Mouse (Mus musculus): ENCODE measurements around the gene Rmdn2.

DNA sequence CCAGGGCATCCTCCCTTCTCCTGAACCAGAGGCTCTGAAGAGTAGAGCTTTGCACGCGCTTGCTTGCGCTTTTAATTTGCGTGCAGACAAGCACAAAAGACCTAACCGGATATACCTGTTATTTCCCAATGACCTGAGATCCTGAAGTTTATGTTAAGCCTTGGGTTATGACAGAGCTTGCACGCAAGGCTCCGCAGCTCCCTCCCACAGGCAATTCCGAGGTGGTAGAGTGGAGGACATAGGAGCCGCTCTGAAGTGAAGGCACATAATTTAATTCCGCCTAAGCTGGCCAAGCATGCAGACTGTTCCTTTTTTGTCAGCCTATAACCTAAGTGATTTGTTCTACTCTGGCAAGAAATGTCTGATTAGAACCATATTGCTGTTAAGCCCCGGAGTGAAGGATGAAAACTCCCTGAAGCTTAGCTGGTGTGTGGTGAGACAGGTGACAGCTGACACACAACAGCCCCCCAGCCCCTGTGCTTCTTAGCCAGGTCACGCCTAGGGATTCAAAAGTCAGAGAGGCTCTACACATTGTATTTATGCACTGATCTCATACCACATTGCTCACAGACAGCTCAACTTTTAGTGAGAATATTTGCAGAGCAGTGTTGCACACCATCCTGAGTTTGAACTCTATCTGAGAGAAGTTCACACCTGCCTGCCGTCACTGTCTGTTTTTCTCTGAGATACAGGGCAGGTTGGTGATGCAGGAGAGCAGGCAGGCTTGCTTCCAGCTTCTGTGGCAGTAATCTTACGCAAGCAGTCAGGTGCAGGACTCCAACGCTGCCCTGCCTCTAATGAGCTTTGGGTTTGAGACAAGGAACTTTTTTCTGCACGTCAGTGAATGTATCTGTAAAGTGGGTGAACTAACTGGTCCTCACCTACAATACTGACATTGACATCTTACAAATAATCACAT lies 117.2 kb downstream of the Rmdn2 start:
- TF ChIP-seq CTCF (conservative IDR thresholded peaks at IDR 0.05; ENCODE audit: low read length), result no peak
- TF ChIP-seq NANOG (IDR thresholded peaks at IDR 0.05; ENCODE audit: borderline replicate concordance, low read length), result no peak
